Mouse (Mus musculus) brain, embryonic 14.5 days (tissue): ENCODE measurements at regions not wholly inside any gene's neighbourhood (a gene's known extent, or its start where the extent isn't known, plus 50 kb on each side); places are given as distances from the start of the nearest gene placed in this dataset.

Source experiments
- DNase-seq: peaks from one replicate; pipeline ENCODE4 v3.0.0-alpha.2; 2011; ENCODE audit warnings: low read depth
- CTCF ChIP-seq: fragments of 200-500 bp; IDR thresholded peaks from 2 replicates; pipeline ENCODE4 v1.5.1; 2012; ENCODE audit warnings: inconsistent platforms, mild to moderate bottlenecking, moderate library complexity, borderline replicate concordance; ENCODE audit not compliant: insufficient read depth, insufficient read length; ENCODE audit errors: extremely low read depth
- POLR2A ChIP-seq: fragments of 200-500 bp; IDR thresholded peaks from 2 replicates; pipeline ENCODE4 v1.6.1; 2012; ENCODE audit warnings: mild to moderate bottlenecking, inconsistent platforms, borderline replicate concordance; ENCODE audit not compliant: poor library complexity, insufficient read depth, insufficient read length, severe bottlenecking; ENCODE audit errors: extremely low read depth

GRCm38 (mm10) chr13:102504157-102504947, 189.0 kb upstream of the Cd180 start:
- DNase-seq: peak; percentile 75
- TF ChIP-seq CTCF: no peak
- TF ChIP-seq POLR2A: no peak

GRCm38 (mm10) chr13:102507226-102507625, 186.1 kb upstream of the Cd180 start:
- DNase-seq: peak; percentile 23
- TF ChIP-seq CTCF (peak; percentile 27; the same call in 1 of the 2 replicates), POLR2A (no peak)

GRCm38 (mm10) chr13:102507916-102508315, 185.4 kb upstream of the Cd180 start:
- DNase-seq: no peak
- TF ChIP-seq POLR2A (no peak), CTCF (no peak)

- TF ChIP-seq CTCF (no peak), POLR2A (no peak)
- no peak for DNase-seq
These were observed 182.6 kb upstream of the Cd180 start for GRCm38 (mm10) chr13:102510733-102511279.

GRCm38 (mm10) chr13:102518169-102518882, 175.0 kb upstream of the Cd180 start:
- peak; percentile 54 for DNase-seq
- TF ChIP-seq POLR2A (no peak), CTCF (no peak)

GRCm38 (mm10) chr13:102521427-102521826, 171.9 kb upstream of the Cd180 start:
- DNase-seq: peak; percentile 40
- TF ChIP-seq POLR2A (no peak), CTCF (no peak)

- DNase-seq: no peak
- TF ChIP-seq CTCF: no peak
- TF ChIP-seq POLR2A: no peak
These were observed 171.3 kb upstream of the Cd180 start for GRCm38 (mm10) chr13:102522080-102522479.

- no peak for TF ChIP-seq CTCF
- TF ChIP-seq POLR2A: no peak
- DNase-seq: no peak
These were observed 166.7 kb upstream of the Cd180 start for GRCm38 (mm10) chr13:102526621-102527140.

GRCm38 (mm10) chr13:102533784-102534183, 159.6 kb upstream of the Cd180 start:
- no peak for TF ChIP-seq CTCF
- TF ChIP-seq POLR2A: no peak
- peak; percentile 88 for DNase-seq

- DNase-seq: peak; percentile 68
- TF ChIP-seq CTCF (no peak), POLR2A (no peak)
These were observed 155.7 kb upstream of the Cd180 start for GRCm38 (mm10) chr13:102537424-102538242.

GRCm38 (mm10) chr13:102540436-102540835, 152.9 kb upstream of the Cd180 start:
- no peak for DNase-seq

More at GRCm38 (mm10) chr13:102540436-102540835, 152.9 kb upstream of the Cd180 start:
- TF ChIP-seq POLR2A (no peak), CTCF (no peak)
